Mouse (Mus musculus) erythroblast, embryonic 14.5 days (primary cell): ENCODE measurements around the gene Gm20683. TPM values are rescaled to one million over a fixed set of nuclear protein-coding genes. Genes with fewer than 3 reads are reported as not detected.

Source experiments
- H3K27me3 ChIP-seq: 2 replicates; pipeline ENCODE4 v1.6.1; 2012; ENCODE audit warnings: inconsistent platforms; ENCODE audit not compliant: control insufficient read depth
- H3K36me3 ChIP-seq: 2 replicates; pipeline ENCODE4 v1.6.1; 2012; ENCODE audit warnings: mild to moderate bottlenecking, inconsistent platforms; ENCODE audit not compliant: control insufficient read depth
- H3K4me1 ChIP-seq: 2 replicates; pipeline ENCODE4 v1.6.1; 2012; ENCODE audit warnings: inconsistent platforms; ENCODE audit not compliant: control insufficient read depth
- H3K4me3 ChIP-seq: replicated peaks from 2 replicates; pipeline ENCODE3; 2012; ENCODE audit warnings: moderate library complexity, mild to moderate bottlenecking, inconsistent platforms
- H3K9me3 ChIP-seq: 2 replicates; pipeline ENCODE4 v1.6.1; 2012; ENCODE audit warnings: low read length, inconsistent platforms, mixed read lengths; ENCODE audit not compliant: control insufficient read depth
- GATA1 ChIP-seq: IDR thresholded peaks from 2 replicates; pipeline ENCODE4 v1.6.1; 2012; ENCODE audit warnings: low read length, inconsistent platforms, mixed read lengths
- TAL1 ChIP-seq: IDR thresholded peaks from 3 replicates; pipeline ENCODE4 v1.6.1; 2012; ENCODE audit warnings: low read length, inconsistent platforms, mixed read lengths
- polyA plus RNA-seq: library from polyadenylated mRNA; stranded (reverse); fragments of >175 nt; gene quantifications from 2 replicates; pipeline ENCODE4 v1.2.3, GENCODE M21; 2012

Gene Gm20683
- polyA plus RNA-seq, 1 experiment, result 1.1 TPM

DNA sequence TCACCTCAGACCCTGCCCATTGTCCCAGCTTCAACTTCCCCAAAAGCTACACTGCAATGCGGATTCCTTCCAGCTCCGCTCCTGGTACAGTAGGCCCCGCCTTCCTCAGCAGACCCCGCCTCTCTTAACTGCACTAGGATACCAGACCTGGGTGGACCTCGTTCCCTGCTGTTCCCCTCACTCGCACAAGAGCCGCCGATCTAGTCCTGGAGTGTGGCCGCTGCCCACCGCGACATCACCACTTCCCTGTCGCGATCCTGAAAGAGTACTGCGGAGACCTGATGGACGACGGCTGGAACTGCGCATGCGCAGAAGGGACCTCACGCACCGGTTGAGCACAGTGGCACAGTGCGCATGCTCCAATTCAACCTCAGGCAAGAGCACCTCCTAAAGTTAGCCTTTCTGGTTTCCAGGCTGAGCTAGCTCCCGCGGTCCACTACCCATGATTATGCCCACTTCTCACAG, 56.2 kb downstream of the Gm20683 start, which contains the start of gene Haghl:
TSS of gene Haghl (minus strand) at position 393 of the 465 bp plus-strand sequence.
- Histone ChIP-seq H3K4me3 (peak within 1 kb of the TSS; percentile 82), H3K36me3 (peaks cover 69% of the 10 kb centered on the region), H3K9me3 (no peaks in the 10 kb centered on the region), H3K27me3 (no peaks in the 10 kb centered on the region), H3K4me1 (peaks cover 25% of the 10 kb centered on the region)
- TF ChIP-seq GATA1, result no peak
- TF ChIP-seq TAL1, result no peak

Other genes starting within 250 kb of the Gm20683 start
- not detected in 2 replicates for gene Gng13, start 124.6 kb downstream of the Gm20683 start, polyA plus RNA-seq
- gene Chtf18, start 114.3 kb downstream of the Gm20683 start, polyA plus RNA-seq, result 15.6 and 20.0 TPM in 2 replicates
- 3.2 and 4.0 TPM in 2 replicates for gene Rpusd1, start 114.1 kb downstream of the Gm20683 start, polyA plus RNA-seq
- not detected in 2 replicates for gene Mslnl, start 105.7 kb downstream of the Gm20683 start, polyA plus RNA-seq
- not detected in 2 replicates for gene Msln, start 87.4 kb downstream of the Gm20683 start, polyA plus RNA-seq
- gene Narfl, start 68.0 kb downstream of the Gm20683 start, polyA plus RNA-seq, result 2.0 TPM in 2 replicates
- gene Haghl, start 56.1 kb downstream of the Gm20683 start, polyA plus RNA-seq, result 0.46 and 0.59 TPM in 2 replicates
- gene Ccdc78, start 55.2 kb downstream of the Gm20683 start, polyA plus RNA-seq, result not detected in 2 replicates
- gene Fam173a, start 48.9 kb downstream of the Gm20683 start, polyA plus RNA-seq, result 2.8 and 3.7 TPM in 2 replicates
- not detected in 2 replicates for gene AC134908.4, start 46.1 kb downstream of the Gm20683 start, polyA plus RNA-seq
- gene Metrn, start 44.6 kb downstream of the Gm20683 start, polyA plus RNA-seq, result 7.2 and 7.4 TPM in 2 replicates
- not detected in 2 replicates for gene Fbxl16, start 32.7 kb downstream of the Gm20683 start, polyA plus RNA-seq
- 0.32 and 0.68 TPM in 2 replicates for gene Wdr24, start 18.1 kb downstream of the Gm20683 start, polyA plus RNA-seq
- 0.31 and 0.65 TPM in 2 replicates for gene Jmjd8, start 12.9 kb downstream of the Gm20683 start, polyA plus RNA-seq
- 10.1 and 10.6 TPM in 2 replicates for gene Stub1, start 8.4 kb downstream of the Gm20683 start, polyA plus RNA-seq
- gene Rhbdl1, start 4.5 kb downstream of the Gm20683 start, polyA plus RNA-seq, result 0.22 and 0.54 TPM in 2 replicates
- 17.7 and 19.8 TPM in 2 replicates for gene Rhot2, start 3.1 kb upstream of the Gm20683 start, polyA plus RNA-seq
- gene Wdr90, start 19.7 kb upstream of the Gm20683 start, polyA plus RNA-seq, result 1.9 and 3.6 TPM in 2 replicates
- gene Mcrip2, start 27.0 kb upstream of the Gm20683 start, polyA plus RNA-seq, result 3.7 and 4.0 TPM in 2 replicates
- 6.4 and 8.3 TPM in 2 replicates for gene Mettl26, start 33.3 kb upstream of the Gm20683 start, polyA plus RNA-seq
- 0.17 and 0.18 TPM in 2 replicates for gene Wfikkn1, start 39.1 kb upstream of the Gm20683 start, polyA plus RNA-seq
- gene Rab40c, start 78.0 kb upstream of the Gm20683 start, polyA plus RNA-seq, result 0.68 and 1.0 TPM in 2 replicates
- gene Pigq, start 103.2 kb upstream of the Gm20683 start, polyA plus RNA-seq, result 164 and 218 TPM in 2 replicates
- 2.9 and 3.4 TPM in 2 replicates for gene Nhlrc4, start 103.2 kb upstream of the Gm20683 start, polyA plus RNA-seq
- gene A930017K11Rik, start 110.8 kb upstream of the Gm20683 start, polyA plus RNA-seq, result 0.25 TPM in 2 replicates
- 6.2 and 6.3 TPM in 2 replicates for gene Capn15, start 144.0 kb upstream of the Gm20683 start, polyA plus RNA-seq
- 0.23 and 0.36 TPM in 2 replicates for gene Rab11fip3, start 227.8 kb upstream of the Gm20683 start, polyA plus RNA-seq
- gene Decr2, start 248.6 kb upstream of the Gm20683 start, polyA plus RNA-seq, result 0.02 TPM in 1 of 2 replicates, not detected in the other